Mouse (Mus musculus): ENCODE measurements around the gene Trp53tg5.

Gene Trp53tg5

GRCm38 (mm10) chr2:164473624-164474023 is at the start of gene Trp53tg5:
Gene Trp53tg5, minus strand, starts transcription at chr2:164473724.
- DNase-seq (ENCODE audit: low read depth, low spot score), result no peak

- no peak for DNase-seq (ENCODE audit: low read depth, low spot score)
Observed at GRCm38 (mm10) chr2:164522280-164522679, 48.8 kb upstream of the Trp53tg5 start.

GRCm38 (mm10) chr2:164521841-164522240 is 48.3 kb upstream of the Trp53tg5 start:
- no peak for DNase-seq (ENCODE audit: low read depth, low spot score)

GRCm38 (mm10) chr2:164520782-164521181 is 47.3 kb upstream of the Trp53tg5 start:
- peak; percentile 59 for DNase-seq (ENCODE audit: low read depth, low spot score)

- DNase-seq (ENCODE audit: low read depth, low spot score), result no peak
Observed at GRCm38 (mm10) chr2:164519171-164519526, 45.6 kb upstream of the Trp53tg5 start.

GRCm38 (mm10) chr2:164518266-164519170 is 45.0 kb upstream of the Trp53tg5 start:
- DNase-seq (ENCODE audit: low read depth, low spot score), result no peak

- DNase-seq (ENCODE audit: low read depth, low spot score), result peak; percentile 42
Observed at GRCm38 (mm10) chr2:164517485-164518221, 44.1 kb upstream of the Trp53tg5 start.

GRCm38 (mm10) chr2:164516592-164516991 is 43.1 kb upstream of the Trp53tg5 start:
- DNase-seq (ENCODE audit: low read depth, low spot score), result no peak

- DNase-seq (ENCODE audit: low read depth, low spot score), result no peak
Observed at GRCm38 (mm10) chr2:164515897-164516296, 42.4 kb upstream of the Trp53tg5 start.

- no peak for DNase-seq (ENCODE audit: low read depth, low spot score)
Observed at GRCm38 (mm10) chr2:164514916-164515315, 41.4 kb upstream of the Trp53tg5 start.

GRCm38 (mm10) chr2:164513389-164513788 is 39.9 kb upstream of the Trp53tg5 start:
- no peak for DNase-seq (ENCODE audit: low read depth, low spot score)

GRCm38 (mm10) chr2:164512121-164512909 is 38.8 kb upstream of the Trp53tg5 start:
- DNase-seq (ENCODE audit: low read depth, low spot score), result peak; percentile 83

- no peak for DNase-seq (ENCODE audit: low read depth, low spot score)
Observed at GRCm38 (mm10) chr2:164510621-164511190, 37.2 kb upstream of the Trp53tg5 start.

GRCm38 (mm10) chr2:164507811-164508210 is 34.3 kb upstream of the Trp53tg5 start:
- no peak for DNase-seq (ENCODE audit: low read depth, low spot score)

GRCm38 (mm10) chr2:164505619-164506347 is 32.3 kb upstream of the Trp53tg5 start:
- no peak for DNase-seq (ENCODE audit: low read depth, low spot score)

GRCm38 (mm10) chr2:164504919-164505318 is 31.4 kb upstream of the Trp53tg5 start:
- DNase-seq (ENCODE audit: low read depth, low spot score), result no peak

GRCm38 (mm10) chr2:164500511-164500910 is 27.0 kb upstream of the Trp53tg5 start:
- DNase-seq (ENCODE audit: low read depth, low spot score), result no peak

- DNase-seq (ENCODE audit: low read depth, low spot score), result no peak
Observed at GRCm38 (mm10) chr2:164499317-164499716, 25.8 kb upstream of the Trp53tg5 start.

GRCm38 (mm10) chr2:164497691-164498268 is 24.3 kb upstream of the Trp53tg5 start:
- no peak for DNase-seq (ENCODE audit: low read depth, low spot score)
